Mouse (Mus musculus): ENCODE results near the gene Rasgef1b. TPM values are rescaled to one million over a fixed set of nuclear protein-coding genes. Genes with fewer than 3 reads are reported as not detected.

Rasgef1b gene
- polyA plus RNA-seq, 1 experiment = 0.26 TPM

- Histone ChIP-seq H3K4me3 (no peak overlapping the region), H3K4me2 (ENCODE audit: low read depth) (no peak overlapping the region), H3K27me3 (ENCODE audit: control insufficient read depth, insufficient read depth, insufficient read length) (peaks cover 15% of the 10 kb centered on the region), H3ac (ENCODE audit: control insufficient read depth, insufficient read length) (no peak overlapping the region), H3K36me3 (ENCODE audit: control insufficient read depth, insufficient read depth) (no peaks in the 10 kb centered on the region), H3K79me2 (ENCODE audit: control insufficient read depth, insufficient read depth) (no peaks in the 10 kb centered on the region)
- TF ChIP-seq TCF12 (IDR thresholded peaks at IDR 0.05; ENCODE audit: insufficient read depth, poor library complexity, severe bottlenecking) (no peak), POLR2AphosphoS2 (IDR thresholded peaks at IDR 0.05; ENCODE audit: insufficient read length, low read depth) (no peak), REST (IDR thresholded peaks at IDR 0.05; ENCODE audit: insufficient read depth, insufficient read length) (no peak)
These were observed 360.2 kb downstream of the Rasgef1b start for GRCm38 (mm10) chr5:99368615-99369014.

GRCm38 (mm10) chr5:99360531-99360930 is 368.3 kb downstream of the Rasgef1b start:
- no peak overlapping the region for H3K4me2 ChIP-seq (ENCODE audit: low read depth)
- H3K36me3 ChIP-seq (ENCODE audit: control insufficient read depth, insufficient read depth) = no peaks in the 10 kb centered on the region
- TF ChIP-seq E2F4 (IDR thresholded peaks at IDR 0.05; ENCODE audit: insufficient read depth) (no peak), REST (IDR thresholded peaks at IDR 0.05; ENCODE audit: insufficient read depth, insufficient read length) (no peak), POLR2A (IDR thresholded peaks at IDR 0.05; ENCODE audit: insufficient read length, low read depth) (no peak), TCF3 (IDR thresholded peaks at IDR 0.05; ENCODE audit: insufficient read length, low read depth) (no peak), CEBPB (IDR thresholded peaks at IDR 0.05; ENCODE audit: insufficient read depth, poor library complexity, severe bottlenecking) (no peak), MYOG (IDR thresholded peaks at IDR 0.05; ENCODE audit: control insufficient read depth in 1 of 3, insufficient read depth in 1 of 3, insufficient read length in 2 of 3, low read depth in 2 of 3) (no peak), TCF12 (IDR thresholded peaks at IDR 0.05; ENCODE audit: insufficient read depth, poor library complexity, severe bottlenecking) (no peak), MAX (IDR thresholded peaks at IDR 0.05; ENCODE audit: low read depth) (no peak), SRF (IDR thresholded peaks at IDR 0.05; ENCODE audit: control insufficient read depth, insufficient read length, low read depth) (no peak), MYOD1 (IDR thresholded peaks at IDR 0.05; ENCODE audit: control insufficient read depth in 1 of 3, insufficient read length in 2 of 3, low read depth in 2 of 3) (no peak), USF1 (IDR thresholded peaks at IDR 0.05; ENCODE audit: low read depth) (no peak), POLR2AphosphoS2 (IDR thresholded peaks at IDR 0.05; ENCODE audit: insufficient read length, low read depth) (no peak)

GRCm38 (mm10) chr5:99359251-99359650 is 369.6 kb downstream of the Rasgef1b start:
- no peak overlapping the region for H3K4me3 ChIP-seq
- no peak for TF ChIP-seq USF1 (IDR thresholded peaks at IDR 0.05; ENCODE audit: low read depth)
- TF ChIP-seq TCF12 (IDR thresholded peaks at IDR 0.05; ENCODE audit: insufficient read depth, poor library complexity, severe bottlenecking) = no peak
- no peak for TF ChIP-seq REST (IDR thresholded peaks at IDR 0.05; ENCODE audit: insufficient read depth, insufficient read length)
- no peak for TF ChIP-seq MAX (IDR thresholded peaks at IDR 0.05; ENCODE audit: low read depth)
- no peak for TF ChIP-seq CEBPB (IDR thresholded peaks at IDR 0.05; ENCODE audit: insufficient read depth, poor library complexity, severe bottlenecking)
- TF ChIP-seq MYOG (IDR thresholded peaks at IDR 0.05; ENCODE audit: control insufficient read depth in 1 of 3, insufficient read depth in 1 of 3, insufficient read length in 2 of 3, low read depth in 2 of 3) = no peak
- TF ChIP-seq TCF3 (IDR thresholded peaks at IDR 0.05; ENCODE audit: insufficient read length, low read depth) = no peak
- no peak for TF ChIP-seq SRF (IDR thresholded peaks at IDR 0.05; ENCODE audit: control insufficient read depth, insufficient read length, low read depth)
- no peak for TF ChIP-seq POLR2A (IDR thresholded peaks at IDR 0.05; ENCODE audit: insufficient read length, low read depth)
- TF ChIP-seq MYOD1 (IDR thresholded peaks at IDR 0.05; ENCODE audit: control insufficient read depth in 1 of 3, insufficient read length in 2 of 3, low read depth in 2 of 3) = no peak
- TF ChIP-seq POLR2AphosphoS2 (IDR thresholded peaks at IDR 0.05; ENCODE audit: insufficient read length, low read depth) = no peak
- no peak for TF ChIP-seq E2F4 (IDR thresholded peaks at IDR 0.05; ENCODE audit: insufficient read depth)

More at GRCm38 (mm10) chr5:99360531-99360930, 368.3 kb downstream of the Rasgef1b start:
- peaks cover 1% of the 10 kb centered on the region for H3K27me3 ChIP-seq (ENCODE audit: control insufficient read depth, insufficient read depth, insufficient read length)
- no peak overlapping the region for H3K4me3 ChIP-seq
- H3K79me2 ChIP-seq (ENCODE audit: control insufficient read depth, insufficient read depth) = no peaks in the 10 kb centered on the region
- H3ac ChIP-seq (ENCODE audit: control insufficient read depth, insufficient read length) = no peak overlapping the region

GRCm38 (mm10) chr5:99354640-99355132 is 374.2 kb downstream of the Rasgef1b start:
- TF ChIP-seq TCF12 (IDR thresholded peaks at IDR 0.05; ENCODE audit: insufficient read depth, poor library complexity, severe bottlenecking) (no peak), POLR2AphosphoS2 (IDR thresholded peaks at IDR 0.05; ENCODE audit: insufficient read length, low read depth) (no peak), POLR2A (IDR thresholded peaks at IDR 0.05; ENCODE audit: insufficient read length, low read depth) (no peak), CEBPB (IDR thresholded peaks at IDR 0.05; ENCODE audit: insufficient read depth, poor library complexity, severe bottlenecking) (no peak)
- Histone ChIP-seq H3K27me3 (ENCODE audit: control insufficient read depth, insufficient read depth, insufficient read length) (peaks cover 7% of the 10 kb centered on the region), H3K36me3 (ENCODE audit: control insufficient read depth, insufficient read depth) (no peaks in the 10 kb centered on the region), H3K79me2 (ENCODE audit: control insufficient read depth, insufficient read depth) (no peaks in the 10 kb centered on the region), H3K4me3 (no peak overlapping the region), H3K4me2 (ENCODE audit: low read depth) (no peak overlapping the region), H3ac (ENCODE audit: control insufficient read depth, insufficient read length) (no peak overlapping the region)

More at GRCm38 (mm10) chr5:99359251-99359650, 369.6 kb downstream of the Rasgef1b start:
- H3ac ChIP-seq (ENCODE audit: control insufficient read depth, insufficient read length) = no peak overlapping the region
- H3K79me2 ChIP-seq (ENCODE audit: control insufficient read depth, insufficient read depth) = no peaks in the 10 kb centered on the region
- H3K4me2 ChIP-seq (ENCODE audit: low read depth) = no peak overlapping the region
- peaks cover 7% of the 10 kb centered on the region for H3K27me3 ChIP-seq (ENCODE audit: control insufficient read depth, insufficient read depth, insufficient read length)
- no peaks in the 10 kb centered on the region for H3K36me3 ChIP-seq (ENCODE audit: control insufficient read depth, insufficient read depth)

GRCm38 (mm10) chr5:99350030-99350429 is 378.8 kb downstream of the Rasgef1b start:
- no peak for TF ChIP-seq REST (IDR thresholded peaks at IDR 0.05; ENCODE audit: insufficient read depth, insufficient read length)
- no peak for TF ChIP-seq MAX (IDR thresholded peaks at IDR 0.05; ENCODE audit: low read depth)
- no peak for TF ChIP-seq CEBPB (IDR thresholded peaks at IDR 0.05; ENCODE audit: insufficient read depth, poor library complexity, severe bottlenecking)

More at GRCm38 (mm10) chr5:99350030-99350429, 378.8 kb downstream of the Rasgef1b start:
- no peak overlapping the region for H3K4me2 ChIP-seq (ENCODE audit: low read depth)
- H3K4me3 ChIP-seq = no peak overlapping the region
- H3K27me3 ChIP-seq (ENCODE audit: control insufficient read depth, insufficient read depth, insufficient read length) = peaks cover 11% of the 10 kb centered on the region
- H3ac ChIP-seq (ENCODE audit: control insufficient read depth, insufficient read length) = no peak overlapping the region
- H3K79me2 ChIP-seq (ENCODE audit: control insufficient read depth, insufficient read depth) = no peaks in the 10 kb centered on the region
- H3K36me3 ChIP-seq (ENCODE audit: control insufficient read depth, insufficient read depth) = no peaks in the 10 kb centered on the region
